Mouse (Mus musculus): ENCODE results near the gene Cybrd1. TPM values are rescaled to one million over a fixed set of nuclear protein-coding genes. Genes with fewer than 3 reads are reported as not detected.

Gene Cybrd1
- polyA plus RNA-seq, 1 experiment from 2014 or later: 1.6 TPM

- Histone ChIP-seq H3K9me3 (ENCODE audit: control insufficient read depth, low read length) (no peaks in the 10 kb centered on the region), H3K27ac (replicated peaks; ENCODE audit: low read depth, low read length) (no peak overlapping the region), H3K9ac (replicated peaks; ENCODE audit: low read length) (no peak overlapping the region), H3K4me3 (replicated peaks; ENCODE audit: low read depth, low read length) (no peak overlapping the region), H3K27me3 (ENCODE audit: control insufficient read depth, insufficient read depth, low read length) (no peaks in the 10 kb centered on the region), H3K4me2 (ENCODE audit: low read length) (no peak overlapping the region), H3K4me1 (ENCODE audit: control insufficient read depth, insufficient read depth, low read length) (no peaks in the 10 kb centered on the region), H3K36me3 (ENCODE audit: control insufficient read depth, insufficient read depth, low read length) (no peaks in the 10 kb centered on the region)
- WGBS: 92% methylated on average over 9 of the region's 9 CpGs
- ATAC-seq (ENCODE audit: low FRiP score, low TSS enrichment) (no peak), DNase-seq (no peak)
Observed at GRCm38 (mm10) chr2:71134041-71134505, 16.4 kb downstream of the Cybrd1 start.

DNA sequence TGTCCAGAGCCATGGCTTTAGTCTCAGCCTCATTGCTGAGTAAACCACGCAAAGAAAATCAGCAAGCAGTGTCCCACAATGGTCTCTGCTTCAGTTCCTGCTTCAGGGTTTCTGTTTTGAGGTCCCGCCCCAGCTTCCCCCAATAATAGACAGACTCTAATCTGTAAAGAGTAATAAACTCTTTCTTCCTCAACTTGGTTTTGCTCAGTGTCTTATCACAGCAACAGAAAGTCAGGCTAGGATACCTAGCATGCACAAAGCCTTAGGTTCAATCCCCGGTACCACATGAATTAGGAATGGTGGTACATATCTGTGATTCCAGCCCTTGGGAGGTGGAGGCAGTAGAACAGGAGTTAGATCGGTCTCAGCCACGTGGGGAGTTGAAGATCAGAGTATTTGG is 17.1 kb downstream of the Cybrd1 start:
- no peak for DNase-seq
- Histone ChIP-seq H3K9ac (replicated peaks; ENCODE audit: low read length) (no peak overlapping the region), H3K4me2 (ENCODE audit: low read length) (no peak overlapping the region), H3K9me3 (ENCODE audit: control insufficient read depth, low read length) (no peaks in the 10 kb centered on the region), H3K27me3 (ENCODE audit: control insufficient read depth, insufficient read depth, low read length) (no peaks in the 10 kb centered on the region), H3K36me3 (ENCODE audit: control insufficient read depth, insufficient read depth, low read length) (no peaks in the 10 kb centered on the region), H3K4me3 (replicated peaks; ENCODE audit: low read depth, low read length) (no peak overlapping the region), H3K4me1 (ENCODE audit: control insufficient read depth, insufficient read depth, low read length) (no peaks in the 10 kb centered on the region), H3K27ac (replicated peaks; ENCODE audit: low read depth, low read length) (no peak overlapping the region)
- no peak for ATAC-seq (ENCODE audit: low FRiP score, low TSS enrichment)
- WGBS: 80% methylated on average over 5 of the region's 5 CpGs

- 79% methylated on average over 4 of the region's 4 CpGs for WGBS
- Histone ChIP-seq H3K9me3 (ENCODE audit: control insufficient read depth, low read length) (no peaks in the 10 kb centered on the region), H3K9ac (replicated peaks; ENCODE audit: low read length) (no peak overlapping the region), H3K4me1 (ENCODE audit: control insufficient read depth, insufficient read depth, low read length) (no peaks in the 10 kb centered on the region), H3K36me3 (ENCODE audit: control insufficient read depth, insufficient read depth, low read length) (no peaks in the 10 kb centered on the region), H3K27ac (replicated peaks; ENCODE audit: low read depth, low read length) (no peak overlapping the region), H3K4me3 (replicated peaks; ENCODE audit: low read depth, low read length) (no peak overlapping the region), H3K27me3 (ENCODE audit: control insufficient read depth, insufficient read depth, low read length) (no peaks in the 10 kb centered on the region), H3K4me2 (ENCODE audit: low read length) (no peak overlapping the region)
- ATAC-seq (ENCODE audit: low FRiP score, low TSS enrichment) (no peak), DNase-seq (peak; percentile 19)
Observed at GRCm38 (mm10) chr2:71140622-71141021, 22.9 kb downstream of the Cybrd1 start.

- H3K4me2 ChIP-seq (ENCODE audit: low read length): no peak overlapping the region
- DNase-seq (no peak), ATAC-seq (ENCODE audit: low FRiP score, low TSS enrichment) (no peak)
- H3K4me1 ChIP-seq (ENCODE audit: control insufficient read depth, insufficient read depth, low read length): no peaks in the 10 kb centered on the region
- no peak overlapping the region for H3K9ac ChIP-seq (replicated peaks; ENCODE audit: low read length)
- H3K27me3 ChIP-seq (ENCODE audit: control insufficient read depth, insufficient read depth, low read length): no peaks in the 10 kb centered on the region
- WGBS: 65% methylated on average over 7 of the region's 7 CpGs
- no peak overlapping the region for H3K27ac ChIP-seq (replicated peaks; ENCODE audit: low read depth, low read length)
- no peak overlapping the region for H3K4me3 ChIP-seq (replicated peaks; ENCODE audit: low read depth, low read length)
- no peaks in the 10 kb centered on the region for H3K9me3 ChIP-seq (ENCODE audit: control insufficient read depth, low read length)
- H3K36me3 ChIP-seq (ENCODE audit: control insufficient read depth, insufficient read depth, low read length): no peaks in the 10 kb centered on the region
Observed at GRCm38 (mm10) chr2:71142410-71142809, 24.7 kb downstream of the Cybrd1 start.

GRCm38 (mm10) chr2:71145853-71146252 is 28.1 kb downstream of the Cybrd1 start:
- H3K36me3 ChIP-seq (ENCODE audit: control insufficient read depth, insufficient read depth, low read length): no peaks in the 10 kb centered on the region
- no peaks in the 10 kb centered on the region for H3K27me3 ChIP-seq (ENCODE audit: control insufficient read depth, insufficient read depth, low read length)
- H3K9me3 ChIP-seq (ENCODE audit: control insufficient read depth, low read length): no peaks in the 10 kb centered on the region
- H3K27ac ChIP-seq (replicated peaks; ENCODE audit: low read depth, low read length): no peak overlapping the region
- H3K9ac ChIP-seq (replicated peaks; ENCODE audit: low read length): no peak overlapping the region
- ATAC-seq (ENCODE audit: low FRiP score, low TSS enrichment): no peak
- no peak overlapping the region for H3K4me2 ChIP-seq (ENCODE audit: low read length)
- 91% methylated on average over 4 of the region's 4 CpGs for WGBS
- no peak for DNase-seq
- H3K4me1 ChIP-seq (ENCODE audit: control insufficient read depth, insufficient read depth, low read length): no peaks in the 10 kb centered on the region
- no peak overlapping the region for H3K4me3 ChIP-seq (replicated peaks; ENCODE audit: low read depth, low read length)

GRCm38 (mm10) chr2:71146266-71146665 is 28.5 kb downstream of the Cybrd1 start:
- H3K36me3 ChIP-seq (ENCODE audit: control insufficient read depth, insufficient read depth, low read length): no peaks in the 10 kb centered on the region
- no peaks in the 10 kb centered on the region for H3K9me3 ChIP-seq (ENCODE audit: control insufficient read depth, low read length)
- H3K27ac ChIP-seq (replicated peaks; ENCODE audit: low read depth, low read length): no peak overlapping the region
- H3K4me3 ChIP-seq (replicated peaks; ENCODE audit: low read depth, low read length): no peak overlapping the region
- no peaks in the 10 kb centered on the region for H3K4me1 ChIP-seq (ENCODE audit: control insufficient read depth, insufficient read depth, low read length)
- H3K4me2 ChIP-seq (ENCODE audit: low read length): no peak overlapping the region
- WGBS: 71% methylated on average over 3 of the region's 3 CpGs
- H3K27me3 ChIP-seq (ENCODE audit: control insufficient read depth, insufficient read depth, low read length): no peaks in the 10 kb centered on the region
- DNase-seq: no peak
- no peak for ATAC-seq (ENCODE audit: low FRiP score, low TSS enrichment)
- H3K9ac ChIP-seq (replicated peaks; ENCODE audit: low read length): no peak overlapping the region

GRCm38 (mm10) chr2:71147816-71148215 is 30.1 kb downstream of the Cybrd1 start:
- no peaks in the 10 kb centered on the region for H3K36me3 ChIP-seq (ENCODE audit: control insufficient read depth, insufficient read depth, low read length)
- DNase-seq (peak; percentile 20), ATAC-seq (ENCODE audit: low FRiP score, low TSS enrichment) (no peak)
- no peak overlapping the region for H3K4me3 ChIP-seq (replicated peaks; ENCODE audit: low read depth, low read length)
- no peak overlapping the region for H3K4me2 ChIP-seq (ENCODE audit: low read length)
- H3K27ac ChIP-seq (replicated peaks; ENCODE audit: low read depth, low read length): no peak overlapping the region
- H3K9ac ChIP-seq (replicated peaks; ENCODE audit: low read length): no peak overlapping the region
- WGBS: 47% methylated on average over 6 of the region's 6 CpGs
- no peaks in the 10 kb centered on the region for H3K27me3 ChIP-seq (ENCODE audit: control insufficient read depth, insufficient read depth, low read length)
- H3K9me3 ChIP-seq (ENCODE audit: control insufficient read depth, low read length): no peaks in the 10 kb centered on the region
- no peaks in the 10 kb centered on the region for H3K4me1 ChIP-seq (ENCODE audit: control insufficient read depth, insufficient read depth, low read length)

GRCm38 (mm10) chr2:71152170-71152569 is 34.4 kb downstream of the Cybrd1 start:
- Histone ChIP-seq H3K9me3 (ENCODE audit: control insufficient read depth, low read length) (no peaks in the 10 kb centered on the region), H3K4me2 (ENCODE audit: low read length) (no peak overlapping the region), H3K36me3 (ENCODE audit: control insufficient read depth, insufficient read depth, low read length) (no peaks in the 10 kb centered on the region), H3K4me3 (replicated peaks; ENCODE audit: low read depth, low read length) (no peak overlapping the region), H3K4me1 (ENCODE audit: control insufficient read depth, insufficient read depth, low read length) (no peaks in the 10 kb centered on the region), H3K9ac (replicated peaks; ENCODE audit: low read length) (no peak overlapping the region), H3K27me3 (ENCODE audit: control insufficient read depth, insufficient read depth, low read length) (no peaks in the 10 kb centered on the region), H3K27ac (replicated peaks; ENCODE audit: low read depth, low read length) (no peak overlapping the region)
- DNase-seq (no peak), ATAC-seq (ENCODE audit: low FRiP score, low TSS enrichment) (no peak)
- 89% methylated on average over 4 of the region's 4 CpGs for whole genome bisulfite sequencing

GRCm38 (mm10) chr2:71155486-71155885 is 37.8 kb downstream of the Cybrd1 start:
- WGBS: 6% methylated on average over 8 of the region's 8 CpGs
- H3K4me3 ChIP-seq (replicated peaks; ENCODE audit: low read depth, low read length): no peak overlapping the region
- H3K9me3 ChIP-seq (ENCODE audit: control insufficient read depth, low read length): no peaks in the 10 kb centered on the region
- H3K9ac ChIP-seq (replicated peaks; ENCODE audit: low read length): no peak overlapping the region
- H3K4me2 ChIP-seq (ENCODE audit: low read length): no peak overlapping the region
- no peak overlapping the region for H3K27ac ChIP-seq (replicated peaks; ENCODE audit: low read depth, low read length)
- ATAC-seq (ENCODE audit: low FRiP score, low TSS enrichment): peak; percentile 43
- no peaks in the 10 kb centered on the region for H3K36me3 ChIP-seq (ENCODE audit: control insufficient read depth, insufficient read depth, low read length)
- peak; percentile 93 for DNase-seq
- H3K27me3 ChIP-seq (ENCODE audit: control insufficient read depth, insufficient read depth, low read length): no peaks in the 10 kb centered on the region
- H3K4me1 ChIP-seq (ENCODE audit: control insufficient read depth, insufficient read depth, low read length): 0 out of 2 replicates have a peak, but pooled peaks cover 5% of the 10 kb centered on the region
